Mouse (Mus musculus) T-cell, adult 2 months (primary cell): ENCODE data around the gene Use1.

ENCODE experiments used
- DNase-seq: peaks from one replicate; pipeline ENCODE4 v3.0.0; 2022; ENCODE audit warnings: low spot score

The Use1 gene

GRCm38 (mm10) chr8:71402446-71402964 lies 35.9 kb downstream of the Use1 start:
- no peak for DNase-seq

GRCm38 (mm10) chr8:71403107-71403885 lies 36.6 kb downstream of the Use1 start:
- DNase-seq = no peak

DNA sequence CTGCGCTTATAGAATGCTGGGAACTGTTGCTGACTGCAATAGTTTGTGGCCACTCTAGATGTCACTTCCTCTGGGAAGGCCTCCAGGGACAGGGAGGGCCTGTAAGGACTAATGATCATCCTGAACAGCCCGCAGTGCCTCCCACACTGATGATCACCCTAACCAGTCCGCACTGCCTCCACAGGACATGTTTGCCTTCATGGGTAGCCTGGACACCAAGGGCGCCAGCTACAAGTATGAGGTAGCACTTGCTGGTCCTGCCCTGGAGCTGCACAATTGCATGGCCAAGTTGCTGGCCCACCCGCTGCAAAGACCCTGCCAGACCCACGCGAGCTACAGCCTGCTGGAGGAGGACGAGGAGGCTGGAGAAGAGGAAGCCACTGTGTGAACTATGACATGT lies 37.4 kb downstream of the Use1 start:
- DNase-seq = no peak

GRCm38 (mm10) chr8:71404951-71405351 lies 38.3 kb downstream of the Use1 start:
- no peak for DNase-seq

- peak; percentile 94 for DNase-seq
These were observed 38.9 kb downstream of the Use1 start, which contains the start of gene Ankle1 for GRCm38 (mm10) chr8:71405401-71406098. Gene Ankle1 (plus strand): TSS chr8:71406010.

DNA sequence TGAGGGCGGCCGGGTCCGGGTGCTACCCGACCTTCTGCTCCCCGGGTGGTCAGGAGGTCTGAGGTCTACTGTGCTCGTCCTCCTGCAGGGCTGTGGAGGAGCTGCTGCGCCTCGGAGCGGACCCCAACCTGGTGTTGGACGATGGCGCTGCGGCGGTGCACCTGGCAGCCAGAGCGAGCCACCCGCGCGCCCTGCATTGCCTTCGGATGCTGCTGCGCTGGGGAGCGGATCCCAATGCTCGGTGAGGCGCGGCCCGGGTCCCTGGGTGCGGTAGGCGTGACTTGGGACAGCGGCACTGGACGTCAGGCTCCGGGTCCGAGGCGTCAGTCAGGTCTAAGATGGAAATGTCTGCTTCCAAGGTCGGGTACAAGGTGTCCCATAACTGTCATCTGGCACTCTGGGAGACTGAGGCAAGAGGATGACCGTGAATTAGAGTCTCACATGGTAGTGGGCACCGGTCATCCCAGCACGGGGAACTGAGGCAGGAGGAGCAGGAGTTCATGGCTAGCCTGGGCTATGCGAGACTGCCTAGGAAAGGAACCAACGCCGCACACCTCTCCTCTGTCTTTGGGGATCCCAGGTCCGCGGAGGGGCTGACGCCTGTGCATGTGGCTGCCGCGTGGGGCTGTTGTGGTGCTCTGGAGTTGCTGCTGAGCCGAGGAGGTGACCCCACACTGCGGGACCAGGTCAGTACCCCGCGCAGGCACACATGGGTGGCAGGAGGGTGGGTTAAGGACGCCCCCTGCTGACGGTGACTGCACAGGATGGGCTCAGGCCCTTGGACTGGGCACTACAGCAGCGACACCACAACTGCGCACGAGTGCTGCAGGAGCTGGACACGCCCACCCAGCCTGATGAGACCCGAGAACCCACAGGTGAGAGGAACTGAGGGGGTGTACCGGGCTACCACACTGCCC lies 39.7 kb downstream of the Use1 start:
- DNase-seq = no peak

GRCm38 (mm10) chr8:71407441-71407840 lies 40.8 kb downstream of the Use1 start:
- DNase-seq = no peak

- DNase-seq = no peak
These were observed 41.6 kb downstream of the Use1 start for GRCm38 (mm10) chr8:71408231-71408630.

GRCm38 (mm10) chr8:71411535-71412273 lies 45.1 kb downstream of the Use1 start:
- peak; percentile 40 for DNase-seq
